Mouse (Mus musculus): ENCODE results near the gene Spats2. TPM values are rescaled to one million over a fixed set of nuclear protein-coding genes. Genes with fewer than 3 reads are reported as not detected.

Spats2 gene
- total RNA-seq, 2 experiments from 2014 or later = 15.3 to 17.7 TPM

GRCm38 (mm10) chr15:99097840-99098492 is 27.8 kb upstream of the Spats2 start:
- DNase-seq = peak; percentile 42 to 63

GRCm38 (mm10) chr15:99098493-99098861 is 27.2 kb upstream of the Spats2 start:
- no peak for DNase-seq

GRCm38 (mm10) chr15:99099139-99099556 is 26.6 kb upstream of the Spats2 start:
- peak; percentile 62 to 73 for DNase-seq

- DNase-seq = no peak
Measured at GRCm38 (mm10) chr15:99099984-99100383, 25.7 kb upstream of the Spats2 start.

- no peak for DNase-seq
Measured at GRCm38 (mm10) chr15:99105238-99105637, 20.5 kb upstream of the Spats2 start.

- no peak for DNase-seq
Measured at GRCm38 (mm10) chr15:99107866-99108265, 17.9 kb upstream of the Spats2 start.

- peak in 1 of 2 experiments; percentile 30 for DNase-seq
Measured at GRCm38 (mm10) chr15:99111139-99111538, 14.6 kb upstream of the Spats2 start.

GRCm38 (mm10) chr15:99111809-99112208 is 13.9 kb upstream of the Spats2 start:
- DNase-seq = no peak

- no peak for DNase-seq
Measured at GRCm38 (mm10) chr15:99112843-99113395, 12.8 kb upstream of the Spats2 start.

- peak in 1 of 2 experiments; percentile 54 for DNase-seq
Measured at GRCm38 (mm10) chr15:99113396-99113975, 12.2 kb upstream of the Spats2 start.

GRCm38 (mm10) chr15:99114312-99115064 is 11.2 kb upstream of the Spats2 start:
- no peak for DNase-seq

- DNase-seq = no peak
Measured at GRCm38 (mm10) chr15:99115065-99115423, 10.7 kb upstream of the Spats2 start.

- peak in 1 of 2 experiments; percentile 14 for DNase-seq
Measured at GRCm38 (mm10) chr15:99116539-99116938, 9.2 kb upstream of the Spats2 start.

GRCm38 (mm10) chr15:99120814-99121213 is 4.9 kb upstream of the Spats2 start:
- DNase-seq = no peak

GRCm38 (mm10) chr15:99122642-99123041 is 3.1 kb upstream of the Spats2 start:
- no peak for DNase-seq

- peak; percentile 92 to 93 for DNase-seq
Measured at GRCm38 (mm10) chr15:99126081-99126815, 532 bp downstream of the Spats2 start.

- DNase-seq = no peak
Measured at GRCm38 (mm10) chr15:99126816-99127365, 1.2 kb downstream of the Spats2 start.

GRCm38 (mm10) chr15:99127851-99128522 is 2.3 kb downstream of the Spats2 start:
- no peak for DNase-seq

GRCm38 (mm10) chr15:99129441-99129840 is 3.7 kb downstream of the Spats2 start:
- no peak for DNase-seq

- DNase-seq = no peak
Measured at GRCm38 (mm10) chr15:99129956-99130910, 4.5 kb downstream of the Spats2 start.

Data from adrenal gland, postnatal 36 days (tissue).